Mouse (Mus musculus): ENCODE data around the gene Gm10128. TPM values are rescaled to one million over a fixed set of nuclear protein-coding genes. Genes with fewer than 3 reads are reported as not detected.
"Not testable (repeated sequence)": the region's sequence is repeated elsewhere in the genome, so short reads cannot be mapped to it uniquely, and the experiment has no call there.

Gene Gm10128
- not detected in 2 replicates for polyA plus RNA-seq (2015; fragmentation: Nextera tagmentation; extraction: Ambion mirVana)

GRCm38 (mm10) chr14:7643872-7644271 lies at the start of gene Gm10128:
Gm10128 (minus strand) TSS chr14:7643972.
- H3K9ac ChIP-seq (ENCODE audit: low read length); H3K4me2 ChIP-seq (replicated peaks; ENCODE audit: low read depth); H3K27ac ChIP-seq (replicated peaks); H3K36me3 ChIP-seq (ENCODE audit: control insufficient read depth, insufficient read depth, low read length); DNase-seq (ENCODE audit: low spot score); H3K27me3 ChIP-seq (ENCODE audit: control insufficient read depth, insufficient read depth, low read length); H3K4me3 ChIP-seq (ENCODE audit: low read depth, low read length); H3K4me1 ChIP-seq (replicated peaks; ENCODE audit: control insufficient read depth, insufficient read depth); H3K9me3 ChIP-seq (ENCODE audit: control insufficient read depth, low read length); ATAC-seq (ENCODE audit: low FRiP score, low TSS enrichment): not testable (repeated sequence)
- no CpG with 5 or more reads among the region's 2 CpGs for WGBS

GRCm38 (mm10) chr14:7681170-7681569 lies 37.4 kb upstream of the Gm10128 start:
- H3K27ac ChIP-seq (replicated peaks); H3K4me1 ChIP-seq (replicated peaks; ENCODE audit: control insufficient read depth, insufficient read depth): not testable (repeated sequence)
- 54% methylated on average over 5 of the region's 5 CpGs for WGBS

DNA sequence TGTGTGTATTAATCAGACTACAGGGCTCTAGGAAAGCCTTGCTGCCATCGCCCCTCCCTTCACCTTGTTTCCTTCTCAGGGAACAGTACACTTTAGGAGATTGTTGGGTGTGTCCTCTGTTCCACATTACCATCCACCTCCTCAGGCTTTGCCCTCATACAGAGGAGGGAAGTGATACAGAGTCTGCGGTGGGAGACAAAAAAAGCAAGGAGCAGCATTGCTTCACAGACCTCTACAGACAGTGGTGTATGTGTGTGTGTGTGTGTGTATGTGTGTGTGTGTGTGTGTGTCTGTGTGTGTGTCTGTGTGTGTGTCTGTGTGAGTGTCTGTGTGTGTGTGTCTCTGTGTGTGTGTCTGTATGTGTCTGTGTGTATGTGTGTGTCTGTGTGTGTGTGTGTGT lies 18.7 kb upstream of the Gm10128 start:
- H3K36me3 ChIP-seq (ENCODE audit: control insufficient read depth, insufficient read depth, low read length); H3K27me3 ChIP-seq (ENCODE audit: control insufficient read depth, insufficient read depth, low read length); ATAC-seq (ENCODE audit: low FRiP score, low TSS enrichment); H3K4me1 ChIP-seq (replicated peaks; ENCODE audit: control insufficient read depth, insufficient read depth); DNase-seq (ENCODE audit: low spot score); H3K4me3 ChIP-seq (ENCODE audit: low read depth, low read length); H3K4me2 ChIP-seq (replicated peaks; ENCODE audit: low read depth); H3K27ac ChIP-seq (replicated peaks); H3K9me3 ChIP-seq (ENCODE audit: control insufficient read depth, low read length); H3K9ac ChIP-seq (ENCODE audit: low read length): not testable (repeated sequence)
- 63% methylated on average over 2 of the region's 2 CpGs for WGBS

More at GRCm38 (mm10) chr14:7681170-7681569, 37.4 kb upstream of the Gm10128 start:
- not testable (repeated sequence) for H3K36me3 ChIP-seq (ENCODE audit: control insufficient read depth, insufficient read depth, low read length); H3K27me3 ChIP-seq (ENCODE audit: control insufficient read depth, insufficient read depth, low read length); DNase-seq (ENCODE audit: low spot score); ATAC-seq (ENCODE audit: low FRiP score, low TSS enrichment); H3K9me3 ChIP-seq (ENCODE audit: control insufficient read depth, low read length); H3K9ac ChIP-seq (ENCODE audit: low read length); H3K4me2 ChIP-seq (replicated peaks; ENCODE audit: low read depth); H3K4me3 ChIP-seq (ENCODE audit: low read depth, low read length)
- TF ChIP-seq CTCF (IDR thresholded peaks at IDR 0.05; ENCODE audit: low read depth): peak; percentile 45; the same call in 1 of the 2 replicates

- H3K9ac ChIP-seq (ENCODE audit: low read length); H3K36me3 ChIP-seq (ENCODE audit: control insufficient read depth, insufficient read depth, low read length); ATAC-seq (ENCODE audit: low FRiP score, low TSS enrichment); DNase-seq (ENCODE audit: low spot score); H3K4me1 ChIP-seq (replicated peaks; ENCODE audit: control insufficient read depth, insufficient read depth); H3K27ac ChIP-seq (replicated peaks); H3K9me3 ChIP-seq (ENCODE audit: control insufficient read depth, low read length); H3K27me3 ChIP-seq (ENCODE audit: control insufficient read depth, insufficient read depth, low read length): not testable (repeated sequence)
- peak overlapping the region; percentile 13; the same call in 1 of the 2 replicates for H3K4me3 ChIP-seq (ENCODE audit: low read depth, low read length)
- peak overlapping the region; percentile 47 for H3K4me2 ChIP-seq (replicated peaks; ENCODE audit: low read depth)
- WGBS: under 1% methylated on average over 25 of the region's 76 CpGs
These were observed 14.6 kb upstream of the Gm10128 start for GRCm38 (mm10) chr14:7658101-7659074.

- not testable (repeated sequence) for H3K4me3 ChIP-seq (ENCODE audit: low read depth, low read length); H3K27me3 ChIP-seq (ENCODE audit: control insufficient read depth, insufficient read depth, low read length); H3K27ac ChIP-seq (replicated peaks); DNase-seq (ENCODE audit: low spot score); H3K9me3 ChIP-seq (ENCODE audit: control insufficient read depth, low read length); H3K4me1 ChIP-seq (replicated peaks; ENCODE audit: control insufficient read depth, insufficient read depth); H3K4me2 ChIP-seq (replicated peaks; ENCODE audit: low read depth); H3K36me3 ChIP-seq (ENCODE audit: control insufficient read depth, insufficient read depth, low read length); ATAC-seq (ENCODE audit: low FRiP score, low TSS enrichment); H3K9ac ChIP-seq (ENCODE audit: low read length)
- 3% methylated on average over 6 of the region's 10 CpGs for WGBS
- TF ChIP-seq CTCF (IDR thresholded peaks at IDR 0.05; ENCODE audit: low read depth): peak; percentile 55
These were observed 13.7 kb upstream of the Gm10128 start for GRCm38 (mm10) chr14:7657456-7657855.

DNA sequence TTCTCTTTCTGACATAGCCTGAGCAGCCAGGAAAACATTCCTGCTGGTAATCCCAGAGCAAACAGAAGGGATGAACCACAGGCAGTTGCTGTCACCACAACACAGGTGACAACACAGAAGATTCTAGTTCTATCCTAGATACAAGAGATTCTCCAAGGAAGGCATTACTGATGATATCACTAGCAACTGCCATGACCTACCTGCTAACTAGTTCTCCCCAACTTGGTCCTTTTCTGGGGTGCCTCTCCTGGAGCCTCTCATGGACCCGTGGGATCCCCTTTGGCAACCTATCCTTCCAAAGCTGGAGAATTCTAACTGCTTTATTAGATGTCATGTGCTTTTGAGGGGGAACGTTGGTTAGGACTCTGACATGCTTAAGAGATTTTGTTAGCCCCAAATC lies 48.3 kb downstream of the Gm10128 start, which contains the start of gene Gm10338:
Gene Gm10338, minus strand, starts transcription at position 101 of the 400 bp plus-strand sequence.
- no CpG with 5 or more reads among the region's 2 CpGs for WGBS
- H3K4me2 ChIP-seq (replicated peaks; ENCODE audit: low read depth); H3K9ac ChIP-seq (ENCODE audit: low read length); H3K36me3 ChIP-seq (ENCODE audit: control insufficient read depth, insufficient read depth, low read length); H3K27ac ChIP-seq (replicated peaks); H3K4me1 ChIP-seq (replicated peaks; ENCODE audit: control insufficient read depth, insufficient read depth); ATAC-seq (ENCODE audit: low FRiP score, low TSS enrichment); H3K9me3 ChIP-seq (ENCODE audit: control insufficient read depth, low read length); DNase-seq (ENCODE audit: low spot score); H3K4me3 ChIP-seq (ENCODE audit: low read depth, low read length); H3K27me3 ChIP-seq (ENCODE audit: control insufficient read depth, insufficient read depth, low read length): not testable (repeated sequence)

Other genes with a start within 250 kb of the Gm10128 start
- gene Gm3755, start 193.1 kb downstream of the Gm10128 start, polyA plus RNA-seq (2015; fragmentation: Nextera tagmentation; extraction: Ambion mirVana): not detected in 2 replicates
- not detected in 2 replicates for gene Gm3752, start 160.2 kb downstream of the Gm10128 start, polyA plus RNA-seq (2015; fragmentation: Nextera tagmentation; extraction: Ambion mirVana)
- gene Gm3558, start 75.4 kb downstream of the Gm10128 start, polyA plus RNA-seq (2015; fragmentation: Nextera tagmentation; extraction: Ambion mirVana): 0.10 and 0.19 TPM in 2 replicates
- not detected in 2 replicates for gene Gm10338, start 48.4 kb downstream of the Gm10128 start, polyA plus RNA-seq (2015; fragmentation: Nextera tagmentation; extraction: Ambion mirVana)
- gene Gm26661, start 147.6 kb upstream of the Gm10128 start, polyA plus RNA-seq (2015; fragmentation: Nextera tagmentation; extraction: Ambion mirVana): not detected in 2 replicates
- gene Flnb, start 174.0 kb upstream of the Gm10128 start, polyA plus RNA-seq (2015; fragmentation: Nextera tagmentation; extraction: Ambion mirVana): 8.3 and 8.8 TPM in 2 replicates